Mouse (Mus musculus) frontal cortex, postnatal 25 days (tissue): ENCODE measurements around the gene Fbxl5.

ENCODE experiments used
- DNase-seq, 2 experiments: peaks; one replicate each; pipeline ENCODE4 v3.0.0; 2022; ENCODE audit warnings: low spot score in 2 of 2

Fbxl5 gene

DNA sequence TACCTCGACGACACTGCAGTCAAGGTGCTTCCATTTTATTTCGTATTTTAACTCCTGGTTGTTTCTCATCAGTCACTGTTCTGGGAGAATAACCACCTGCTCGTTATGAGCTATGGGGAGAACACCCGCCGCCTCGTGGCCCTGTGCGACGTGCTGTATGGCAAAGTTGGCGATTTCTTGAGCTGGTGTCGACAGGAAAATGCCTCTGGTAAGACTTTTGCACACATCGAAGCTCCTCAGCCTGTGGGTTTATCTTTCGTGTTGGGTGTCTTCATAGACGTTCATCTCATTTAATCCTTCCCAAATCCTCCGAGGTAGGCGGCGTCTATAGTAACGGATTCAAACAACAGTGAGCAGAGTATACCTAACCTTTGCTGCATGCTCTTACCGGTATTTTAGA, at the start of gene Fbxl5:
Fbxl5 (minus strand) TSS at position 101 of the 400 bp plus-strand sequence.
- DNase-seq: no peak

- peak; percentile 8 to 24 for DNase-seq
Measured at GRCm38 (mm10) chr5:43868711-43869600, 47.5 kb upstream of the Fbxl5 start.

- DNase-seq: no peak
Measured at GRCm38 (mm10) chr5:43868253-43868652, 46.8 kb upstream of the Fbxl5 start, which contains the start of gene Cd38. Gene Cd38 (plus strand): TSS chr5:43868553.

DNA sequence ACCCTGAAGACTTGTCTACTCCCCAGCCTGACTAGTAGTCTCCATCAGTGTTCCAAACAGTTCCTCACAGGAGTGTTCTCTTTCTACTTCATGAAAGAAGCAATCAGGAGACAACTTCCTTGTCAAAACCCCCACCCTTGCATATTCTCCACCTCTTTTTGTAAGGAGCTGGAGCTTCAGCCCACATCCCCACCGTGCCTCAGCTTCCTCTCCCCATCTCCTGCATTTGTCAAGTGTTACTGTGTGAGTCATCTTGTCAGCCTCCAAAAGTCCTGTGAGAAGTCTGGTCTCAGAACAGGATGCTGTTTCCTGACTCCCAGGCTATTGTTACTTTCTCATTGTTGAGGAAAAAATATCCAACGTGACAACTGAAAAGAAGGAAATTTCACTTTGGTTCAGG, 43.9 kb upstream of the Fbxl5 start:
- DNase-seq: no peak

- DNase-seq: no peak
Measured at GRCm38 (mm10) chr5:43863642-43864041, 42.2 kb upstream of the Fbxl5 start.

- no peak for DNase-seq
Measured at GRCm38 (mm10) chr5:43860670-43861431, 39.4 kb upstream of the Fbxl5 start.

DNA sequence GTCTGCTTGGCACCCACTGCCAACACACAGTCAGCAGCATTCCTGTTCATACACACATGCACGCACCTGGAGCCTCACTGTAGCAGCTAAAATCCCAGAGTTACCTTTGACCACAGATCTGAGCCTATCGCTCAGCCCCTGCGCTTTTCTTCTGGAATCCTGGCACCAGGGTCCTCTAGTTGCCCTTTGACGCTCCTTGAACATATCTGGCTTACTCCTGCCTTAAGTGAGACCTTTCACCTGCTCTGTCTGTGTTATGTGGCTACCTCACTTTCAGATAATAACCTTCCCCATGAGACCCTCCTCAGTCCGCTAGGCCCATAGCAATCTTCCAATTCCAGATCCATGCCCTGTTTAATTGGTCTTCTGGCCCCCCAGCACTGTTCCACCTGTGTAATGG, 38.7 kb upstream of the Fbxl5 start:
- no peak for DNase-seq

- DNase-seq: no peak
Measured at GRCm38 (mm10) chr5:43859663-43860062, 38.2 kb upstream of the Fbxl5 start.

DNA sequence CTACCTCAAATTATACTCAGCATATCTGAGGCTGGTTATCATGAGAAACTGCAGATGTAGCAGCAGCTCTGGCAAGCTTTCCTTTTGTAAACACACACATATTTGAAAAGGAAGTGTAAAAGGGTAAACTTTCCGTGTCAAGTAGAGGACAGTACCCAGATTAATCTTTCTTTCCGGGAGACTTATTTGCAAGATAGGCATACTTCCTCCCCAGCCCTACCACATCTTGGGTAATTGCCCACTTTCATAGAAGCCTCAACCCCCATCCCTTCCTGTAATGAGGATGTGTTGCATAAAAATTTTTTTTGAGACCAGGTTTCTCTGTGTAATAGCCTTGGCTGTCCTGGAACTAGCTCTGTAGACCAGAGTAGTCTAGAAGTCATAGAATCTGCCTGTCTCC, 34.3 kb upstream of the Fbxl5 start:
- no peak for DNase-seq

DNA sequence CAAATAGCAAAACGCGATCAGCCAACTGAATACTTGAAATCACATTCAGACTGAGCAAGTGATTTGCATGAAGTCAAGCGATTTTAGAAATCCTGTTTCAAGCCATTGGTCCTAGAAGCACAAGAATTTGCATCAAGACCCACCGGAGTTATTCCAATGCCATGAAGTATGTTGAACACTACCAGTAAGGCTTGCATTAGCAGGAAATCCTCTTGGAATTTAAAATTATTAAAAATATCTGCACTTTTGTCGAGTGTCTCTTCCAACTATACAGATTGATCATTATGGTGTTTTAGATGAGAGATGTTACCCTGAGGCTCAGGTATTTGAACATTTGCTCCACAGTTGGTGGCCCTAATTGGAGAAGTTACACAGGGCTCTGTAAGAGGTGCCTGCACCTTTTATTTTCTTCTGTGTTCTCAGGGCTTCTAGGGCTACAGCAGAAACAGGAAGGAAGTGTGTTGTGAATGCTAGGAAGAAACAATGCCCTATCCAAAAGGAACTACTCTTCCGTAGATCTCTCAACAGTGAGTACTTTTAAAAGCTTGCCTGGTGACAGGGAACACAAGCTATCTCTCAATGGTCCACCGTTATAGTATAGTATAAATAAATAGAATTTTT, 32.5 kb upstream of the Fbxl5 start:
- no peak for DNase-seq

DNA sequence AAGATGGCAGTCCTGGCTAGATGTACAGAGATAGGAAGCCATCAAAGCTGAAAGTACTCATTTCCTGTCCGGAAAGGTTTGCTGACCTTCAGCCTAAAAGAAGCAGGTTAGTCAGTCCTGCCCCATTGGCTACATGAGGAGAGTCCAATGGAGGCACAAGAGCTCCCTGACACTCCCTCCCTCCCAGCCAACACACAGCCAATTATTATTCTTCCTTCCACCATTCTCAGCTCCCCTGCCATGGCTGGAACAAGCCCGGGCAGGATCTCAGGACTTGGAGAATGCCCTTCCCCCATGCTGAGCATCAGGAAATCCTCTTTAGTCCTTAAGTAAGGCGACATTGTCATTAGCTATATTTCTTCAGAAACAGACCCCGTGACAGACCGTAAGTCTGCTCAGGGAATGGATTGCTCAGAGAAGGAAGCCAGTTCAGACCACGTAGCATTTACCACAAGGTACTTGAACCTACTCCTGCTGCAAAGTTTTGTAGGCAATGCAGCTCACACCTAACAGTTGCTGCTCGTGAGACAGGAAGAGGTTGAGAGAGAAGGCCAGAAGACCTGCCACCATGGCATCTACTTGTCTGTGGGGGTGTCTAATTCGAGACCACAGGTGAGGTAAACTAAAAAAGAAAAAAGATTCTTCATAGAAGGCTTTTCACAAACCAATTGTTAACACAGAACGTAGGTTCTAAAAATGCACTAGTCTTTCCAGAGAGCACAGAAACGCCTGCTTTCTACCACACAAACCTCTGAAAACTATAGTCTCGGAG, 31.8 kb upstream of the Fbxl5 start:
- DNase-seq: no peak

- no peak for DNase-seq
Measured at GRCm38 (mm10) chr5:43848275-43848674, 26.8 kb upstream of the Fbxl5 start.

- DNase-seq: no peak
Measured at GRCm38 (mm10) chr5:43847555-43847954, 26.1 kb upstream of the Fbxl5 start.

- no peak for DNase-seq
Measured at GRCm38 (mm10) chr5:43846227-43846626, 24.8 kb upstream of the Fbxl5 start.

DNA sequence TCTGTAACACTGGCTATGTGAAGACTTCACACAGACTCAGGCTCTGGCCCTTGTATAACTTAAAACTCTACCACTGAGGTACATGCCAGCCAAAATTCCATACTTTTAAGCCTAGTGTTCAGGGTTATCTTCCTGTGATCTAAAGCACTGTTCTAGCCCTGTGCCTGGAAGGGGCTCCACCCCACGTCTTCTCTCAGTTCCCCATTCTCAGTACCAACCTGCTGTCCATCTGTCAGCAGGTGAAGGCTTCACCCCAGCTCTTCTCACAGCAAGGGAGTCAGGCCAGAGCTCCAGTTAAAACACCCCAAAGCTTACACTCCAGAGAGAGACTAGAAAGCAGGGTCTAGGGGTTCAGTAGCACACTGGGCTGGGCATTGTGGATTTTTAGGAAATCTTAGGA, 24.2 kb upstream of the Fbxl5 start:
- DNase-seq: no peak

- DNase-seq: no peak
Measured at GRCm38 (mm10) chr5:43845083-43845482, 23.6 kb upstream of the Fbxl5 start.

GRCm38 (mm10) chr5:43842576-43843155, 21.2 kb upstream of the Fbxl5 start:
- no peak for DNase-seq

- no peak for DNase-seq
Measured at GRCm38 (mm10) chr5:43842011-43842285, 20.5 kb upstream of the Fbxl5 start.

GRCm38 (mm10) chr5:43841144-43842010, 19.9 kb upstream of the Fbxl5 start:
- no peak for DNase-seq

GRCm38 (mm10) chr5:43837372-43837771, 15.9 kb upstream of the Fbxl5 start:
- peak in 1 of 2 experiments; percentile 19 for DNase-seq

DNA sequence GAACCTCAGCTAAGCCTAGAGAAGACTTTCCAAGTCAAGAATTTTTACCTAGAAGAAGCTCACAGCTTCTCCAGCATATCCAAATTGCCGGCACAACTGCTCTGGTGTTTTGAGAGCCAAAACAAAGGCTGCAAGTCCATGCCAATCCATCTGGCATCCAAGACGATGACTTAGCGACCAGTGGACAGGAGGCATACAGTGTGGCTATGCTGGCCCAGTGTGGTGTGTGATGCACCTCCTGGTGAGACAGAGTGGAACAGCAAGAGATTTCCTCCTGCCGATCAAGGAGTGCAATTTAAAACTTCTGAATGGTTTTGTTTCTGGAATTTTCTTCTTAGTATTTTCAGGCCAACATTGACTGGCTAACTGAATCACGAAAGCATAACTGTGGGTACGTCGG, 15.2 kb upstream of the Fbxl5 start:
- DNase-seq: no peak
